Mouse (Mus musculus) monocyte, adult 2 months (primary cell): ENCODE data around the gene Olfr347.

Experiments
- DNase-seq, 2 experiments: peaks; one replicate each; pipeline ENCODE4 v3.0.0; 2022; ENCODE audit warnings: low spot score in 2 of 2, low read depth in 1 of 2

The Olfr347 gene

GRCm38 (mm10) chr2:36731602-36732001 lies at the start of gene Olfr347:
TSS of gene Olfr347 (plus strand) at chr2:36731902.
- no peak for DNase-seq

DNA sequence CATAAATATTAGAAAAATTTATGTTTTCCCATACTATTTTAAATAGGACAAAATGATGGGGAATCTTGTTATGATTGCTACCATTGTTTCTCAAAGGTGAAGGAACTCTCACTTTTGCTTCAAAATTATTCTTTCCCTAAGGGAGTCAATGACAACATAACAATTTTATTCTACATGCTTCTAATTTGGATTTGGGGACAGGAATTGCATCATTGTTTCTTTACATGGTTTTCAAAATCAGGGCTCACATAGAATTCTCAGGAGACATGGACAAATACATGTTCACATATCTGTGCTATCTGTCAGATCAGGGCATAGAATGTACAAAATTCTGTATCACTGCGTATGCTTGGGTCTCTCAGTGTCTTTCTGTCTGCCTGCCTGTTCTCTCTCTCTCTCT lies 46.2 kb upstream of the Olfr347 start, which contains the start of gene Olfr346:
Gene Olfr346 (plus strand): TSS at position 301 of the 400 bp plus-strand sequence.
- DNase-seq, result no peak

GRCm38 (mm10) chr2:36736226-36736625 lies 4.5 kb downstream of the Olfr347 start:
- DNase-seq, result no peak

- DNase-seq, result no peak
These were observed 52.3 kb downstream of the Olfr347 start, which contains the start of gene Olfr348 for GRCm38 (mm10) chr2:36783976-36784375. TSS of gene Olfr348 (plus strand) at chr2:36784276.
